Mouse (Mus musculus) layer of hippocampus, postnatal 36 days (tissue): ENCODE data around the gene 4930415L06Rik. TPM values are rescaled to one million over a fixed set of nuclear protein-coding genes. Genes with fewer than 3 reads are reported as not detected.

Source experiments
- DNase-seq, 2 experiments: peaks; one replicate each; pipeline ENCODE4 v3.0.0; 2022
- total RNA-seq, 2 experiments: library from RNA; stranded (reverse); gene quantifications; 2 replicates each; pipeline ENCODE4 v1.2.3; 2021

4930415L06Rik gene
- total RNA-seq = not detected

GRCm38 (mm10) chrX:89932752-89933151 is at the start of gene 4930415L06Rik:
Gene 4930415L06Rik (minus strand): TSS chrX:89932852.
- DNase-seq = no peak

DNA sequence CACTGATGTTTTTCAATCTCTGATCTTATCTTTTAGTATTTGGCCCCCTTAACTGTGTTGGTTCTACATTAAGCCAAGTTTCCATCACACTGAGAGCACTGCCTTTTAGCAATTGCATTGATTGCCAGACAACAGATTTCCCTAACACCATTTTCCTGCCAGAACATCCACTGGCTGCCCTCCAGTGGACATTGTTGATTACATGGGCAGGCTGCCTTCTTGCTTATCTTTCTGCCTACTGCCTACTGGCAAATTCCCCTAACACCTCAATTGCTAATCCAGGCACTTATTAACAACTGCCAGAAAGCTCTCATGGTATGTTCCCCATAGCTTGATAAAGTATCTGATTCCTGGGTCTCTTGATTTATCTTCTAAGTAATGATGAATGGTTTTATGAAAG is 46.0 kb upstream of the 4930415L06Rik start:
- DNase-seq = peak in 1 of 2 experiments; percentile 2

GRCm38 (mm10) chrX:89904871-89905270 is 27.8 kb downstream of the 4930415L06Rik start:
- no peak for DNase-seq

Other genes with a start within 250 kb of the 4930415L06Rik start
- gene 4932429P05Rik, start 180.6 kb downstream of the 4930415L06Rik start, total RNA-seq = not detected